Mouse (Mus musculus) ES-E14 (cell line): ENCODE results near the gene Brinp3.

ENCODE experiments used
- CHD2 ChIP-seq: IDR thresholded peaks from 2 replicates; pipeline ENCODE4 v1.6.1; 2014; ENCODE audit warnings: mild to moderate bottlenecking, low read depth, low read length, inconsistent platforms
- HCFC1 ChIP-seq: IDR thresholded peaks from 2 replicates; pipeline ENCODE4 v1.6.1; 2012; ENCODE audit warnings: low read length, inconsistent platforms, borderline replicate concordance; ENCODE audit not compliant: insufficient read depth
- MAFK ChIP-seq: IDR thresholded peaks from 2 replicates; pipeline ENCODE4 v1.6.1; 2014; ENCODE audit warnings: mild to moderate bottlenecking, low read depth, low read length, inconsistent platforms; ENCODE audit not compliant: insufficient read depth
- ZC3H11A ChIP-seq: IDR thresholded peaks from 2 replicates; pipeline ENCODE4 v1.6.1; 2012; ENCODE audit warnings: low read depth, mild to moderate bottlenecking, inconsistent platforms, low read length, borderline replicate concordance
- ZNF384 ChIP-seq: IDR thresholded peaks from 2 replicates; pipeline ENCODE4 v1.6.1; 2012; ENCODE audit warnings: low read depth, low read length, inconsistent platforms

DNA sequence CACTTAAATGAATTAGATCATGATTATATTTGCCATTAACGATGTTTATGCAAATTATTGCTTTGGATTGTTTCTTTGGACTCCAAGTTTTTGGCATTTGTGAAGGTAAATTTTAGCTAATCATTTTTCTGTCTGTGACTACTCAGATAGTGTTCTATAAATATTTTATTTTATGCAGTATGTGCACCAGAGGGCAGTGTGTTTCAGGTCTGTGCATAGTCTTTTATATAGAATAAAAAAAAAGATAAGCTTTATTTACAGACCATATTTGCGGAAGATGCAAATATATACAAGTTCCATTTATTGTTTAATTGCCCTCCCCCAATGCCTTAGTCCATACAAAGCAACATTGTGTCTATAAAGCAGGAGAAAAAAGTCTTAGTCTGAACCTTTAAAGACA lies 20.8 kb downstream of the Brinp3 start:
- TF ChIP-seq CHD2 = no peak
- TF ChIP-seq MAFK = no peak
- no peak for TF ChIP-seq ZC3H11A
- TF ChIP-seq HCFC1 = no peak
- TF ChIP-seq ZNF384 = no peak
